Mouse (Mus musculus) liver, adult 2 months (tissue): Measurements from ENCODE around the gene Ift122. TPM values are rescaled to one million over a fixed set of nuclear protein-coding genes. Genes with fewer than 3 reads are reported as not detected.

Source experiments
- DNase-seq: peaks from one replicate; pipeline ENCODE4 v3.0.0-alpha.2; 2011; ENCODE audit warnings: low read depth, low spot score; ENCODE audit errors: extremely low read depth
- H3K27ac ChIP-seq: fragments of 200-500 bp; replicated peaks from 2 replicates; pipeline ENCODE4 v1.5.1; 2012; ENCODE audit warnings: low read depth, mild to moderate bottlenecking, control low read depth, inconsistent platforms, low read length; ENCODE audit not compliant: insufficient read depth
- H3K27me3 ChIP-seq: fragments of 200-500 bp; 2 replicates; pipeline ENCODE4 v1.6.1; 2012; ENCODE audit warnings: mild to moderate bottlenecking, moderate library complexity, low read length, inconsistent platforms; ENCODE audit not compliant: control insufficient read depth, insufficient read depth
- H3K36me3 ChIP-seq: fragments of 200-500 bp; 2 replicates; pipeline ENCODE4 v1.6.1; 2012; ENCODE audit warnings: low read length, inconsistent platforms; ENCODE audit not compliant: control insufficient read depth, insufficient read depth
- H3K4me1 ChIP-seq: fragments of 200-500 bp; 2 replicates; pipeline ENCODE4 v1.6.1; 2011; ENCODE audit warnings: low read length; ENCODE audit not compliant: control insufficient read depth, insufficient read depth
- H3K4me3 ChIP-seq: fragments of 200-500 bp; 2 replicates; pipeline ENCODE4 v1.5.1; 2011; ENCODE audit warnings: low read depth, mild to moderate bottlenecking, control low read depth, low read length, moderate library complexity; ENCODE audit not compliant: insufficient read depth
- H3K79me2 ChIP-seq: fragments of 200-500 bp; 2 replicates; pipeline ENCODE4 v1.6.1; 2012; ENCODE audit warnings: inconsistent platforms, mild to moderate bottlenecking, low read length, moderate library complexity; ENCODE audit not compliant: control insufficient read depth, insufficient read depth
- H3K9ac ChIP-seq: fragments of 200-500 bp; 2 replicates; pipeline ENCODE4 v1.6.1; 2012; ENCODE audit warnings: low read depth, mild to moderate bottlenecking, control low read depth, inconsistent platforms, low read length
- CTCF ChIP-seq: fragments of 200-500 bp; IDR thresholded peaks from 2 replicates; pipeline ENCODE4 v1.5.1; 2011; ENCODE audit warnings: low read depth, low read length, control low read depth
- POLR2A ChIP-seq: fragments of 200-500 bp; IDR thresholded peaks from 2 replicates; pipeline ENCODE4 v1.6.1; 2011; ENCODE audit warnings: low read length, control low read depth; ENCODE audit not compliant: insufficient read depth; ENCODE audit errors: extremely low read depth
- WGBS: fragments of 180-500 bp; shearing (Covaris S2); methylation state at CpG from one replicate; pipeline ENCODE4 v1.1.7; 2018; 5-methylcytosine and 5-hydroxymethylcytosine counted together
- polyA plus RNA-seq: library from polyadenylated mRNA; depleted of rRNA; stranded (reverse); fragments of >200 nt; gene quantifications from 2 replicates; pipeline ENCODE4 v1.2.3, GENCODE M21; 2012; rRNA removed
- total RNA-seq: library from RNA; depleted of rRNA; stranded (reverse); fragments of >200 nt; gene quantifications from 2 replicates; pipeline ENCODE4 v1.2.3, GENCODE M21; 2014; rRNA removed

Gene Ift122
- total and polyA plus RNA-seq, 2 experiments, result 2.0 to 3.0 TPM

DNA sequence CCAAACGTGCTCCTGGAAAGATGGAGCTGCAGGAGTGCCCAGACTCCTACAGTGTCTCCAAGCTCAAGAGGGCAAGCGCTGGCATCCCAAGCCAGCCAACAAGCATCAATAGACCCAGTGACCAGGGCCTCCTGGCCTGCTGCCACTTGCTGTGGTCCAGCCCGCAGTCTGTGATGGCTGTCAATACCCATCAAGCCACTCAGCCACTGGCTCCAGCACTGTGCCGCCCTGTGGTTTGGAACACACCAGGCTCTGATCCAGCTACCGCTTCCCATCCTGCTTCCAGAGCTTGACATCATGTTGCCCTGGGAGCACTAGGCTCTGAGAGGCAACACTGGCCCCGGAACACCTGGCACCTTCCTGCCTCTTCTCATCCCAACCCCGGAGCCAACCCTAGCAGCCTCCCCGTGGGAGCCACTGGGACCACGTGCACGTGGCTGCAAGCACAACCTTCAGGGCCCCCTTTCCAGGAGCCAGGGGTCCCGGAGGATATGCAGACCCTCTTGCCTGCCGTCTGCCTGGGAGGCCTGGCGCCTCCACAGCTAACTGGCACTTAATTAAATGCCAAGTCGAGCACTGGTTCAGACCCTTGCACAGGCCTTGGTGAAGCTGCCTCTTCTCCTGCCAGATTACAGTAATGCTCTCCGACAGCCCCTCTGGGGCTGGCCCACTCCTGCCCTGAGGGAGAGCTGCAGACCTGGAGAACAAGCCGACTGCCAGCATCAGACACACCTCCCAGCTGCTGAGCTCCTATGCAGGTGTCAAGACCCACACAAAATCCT is 120.8 kb downstream of the Ift122 start:
- no peaks in the 10 kb centered on the region for H3K27me3 ChIP-seq
- no peak for DNase-seq
- H3K4me3 ChIP-seq, result no peak overlapping the region
- H3K36me3 ChIP-seq, result no peaks in the 10 kb centered on the region
- no peak overlapping the region for H3K9ac ChIP-seq
- no peak for TF ChIP-seq POLR2A
- no peak for TF ChIP-seq CTCF
- H3K27ac ChIP-seq, result no peak overlapping the region
- no peaks in the 10 kb centered on the region for H3K79me2 ChIP-seq
- 79% methylated on average over 16 of the region's 16 CpGs for WGBS
- H3K4me1 ChIP-seq, result peaks cover 4% of the 10 kb centered on the region; the same call in 1 of the 2 replicates

DNA sequence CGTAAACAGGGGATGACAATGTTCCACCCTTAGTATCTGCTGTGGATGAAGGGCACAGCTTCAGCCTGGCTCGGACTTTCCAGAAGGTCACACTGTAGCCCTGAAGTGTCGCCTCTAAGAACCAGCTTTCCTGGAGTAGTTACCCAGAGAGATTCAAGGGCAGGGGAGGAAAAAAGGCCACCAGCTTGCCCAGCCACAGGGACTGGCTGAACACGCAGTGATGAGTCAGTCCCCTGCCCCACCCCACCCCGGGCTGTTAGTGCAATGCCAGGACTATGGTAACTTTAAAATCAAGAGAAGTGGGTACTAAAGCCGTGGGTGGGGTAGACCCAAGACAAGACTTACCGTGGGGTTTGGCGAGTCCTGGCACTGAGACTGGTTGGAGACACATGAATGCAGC is 122.3 kb downstream of the Ift122 start:
- WGBS, result 85% methylated on average over 8 of the region's 8 CpGs
- H3K27me3 ChIP-seq, result no peaks in the 10 kb centered on the region
- peaks cover 4% of the 10 kb centered on the region; the same call in 1 of the 2 replicates for H3K4me1 ChIP-seq
- no peak overlapping the region for H3K4me3 ChIP-seq
- no peak overlapping the region for H3K9ac ChIP-seq
- DNase-seq, result no peak
- no peaks in the 10 kb centered on the region for H3K79me2 ChIP-seq
- no peak overlapping the region for H3K27ac ChIP-seq
- TF ChIP-seq CTCF (no peak), POLR2A (no peak)
- H3K36me3 ChIP-seq, result no peaks in the 10 kb centered on the region

Other genes starting within 250 kb of the Ift122 start
- 71.0 and 92.3 TPM in 2 replicates for gene Raf1, start 176.8 kb upstream of the Ift122 start, total RNA-seq
- gene Raf1, start 176.8 kb upstream of the Ift122 start, polyA plus RNA-seq, result 90.3 and 129 TPM in 2 replicates
- gene Tmem40, start 91.1 kb upstream of the Ift122 start, total RNA-seq, result not detected in 2 replicates
- gene Tmem40, start 91.1 kb upstream of the Ift122 start, polyA plus RNA-seq, result 0.10 TPM in 1 of 2 replicates, not detected in the other
- gene Cand2, start 78.9 kb upstream of the Ift122 start, total RNA-seq, result 0.18 and 0.40 TPM in 2 replicates
- gene Cand2, start 78.9 kb upstream of the Ift122 start, polyA plus RNA-seq, result 0.25 and 0.57 TPM in 2 replicates
- gene Rpl32, start 44.7 kb upstream of the Ift122 start, total RNA-seq, result 1,017 and 1,033 TPM in 2 replicates
- gene Rpl32, start 44.7 kb upstream of the Ift122 start, polyA plus RNA-seq, result 177 and 193 TPM in 2 replicates
- gene Efcab12, start 15.1 kb upstream of the Ift122 start, total RNA-seq, result 0.07 and 0.09 TPM in 2 replicates
- gene Efcab12, start 15.1 kb upstream of the Ift122 start, polyA plus RNA-seq, result 0.05 and 0.11 TPM in 2 replicates
- 1.1 and 1.8 TPM in 2 replicates for gene Mbd4, start 99 bp upstream of the Ift122 start, total RNA-seq
- 0.21 and 0.31 TPM in 2 replicates for gene Mbd4, start 99 bp upstream of the Ift122 start, polyA plus RNA-seq
- gene Rho, start 78.3 kb downstream of the Ift122 start, total RNA-seq, result not detected in 2 replicates
- gene Rho, start 78.3 kb downstream of the Ift122 start, polyA plus RNA-seq, result 0.04 TPM in 1 of 2 replicates, not detected in the other
- gene H1foo, start 91.5 kb downstream of the Ift122 start, total RNA-seq, result not detected in 2 replicates
- not detected in 2 replicates for gene H1foo, start 91.5 kb downstream of the Ift122 start, polyA plus RNA-seq
- 12.4 and 17.4 TPM in 2 replicates for gene Plxnd1, start 141.5 kb downstream of the Ift122 start, total RNA-seq
- gene Plxnd1, start 141.5 kb downstream of the Ift122 start, polyA plus RNA-seq, result 12.1 and 18.4 TPM in 2 replicates